Mouse (Mus musculus): ENCODE data around the gene Olfr485. TPM values are rescaled to one million over a fixed set of nuclear protein-coding genes. Genes with fewer than 3 reads are reported as not detected.

Gene Olfr485
- polyA plus RNA-seq (2015; fragmentation: Illumina TruSeq; extraction: RNeasy Lipid Tissue Mini Kit (QIAGEN cat#74804); ENCODE audit: insufficient read depth, low replicate concordance) = not detected

GRCm38 (mm10) chr7:108159771-108160170 lies at the start of gene Olfr485:
Gene Olfr485 (minus strand): TSS chr7:108159871.

GRCm38 (mm10) chr7:108172642-108173041 lies 13.0 kb upstream of the Olfr485 start, which contains the start of gene Olfr486:
Gene Olfr486 (minus strand): TSS chr7:108172742.

GRCm38 (mm10) chr7:108127349-108127748 lies 32.3 kb downstream of the Olfr485 start, which contains the start of gene Olfr484:
Gene Olfr484 (minus strand): TSS chr7:108127449.

Other genes with a start within 250 kb of the Olfr485 start
- gene Olfr473, start 229.4 kb downstream of the Olfr485 start, polyA plus RNA-seq (2015; fragmentation: Illumina TruSeq; extraction: RNeasy Lipid Tissue Mini Kit (QIAGEN cat#74804); ENCODE audit: insufficient read depth, low replicate concordance) = not detected
- gene Olfr474, start 205.2 kb downstream of the Olfr485 start, polyA plus RNA-seq (2015; fragmentation: Illumina TruSeq; extraction: RNeasy Lipid Tissue Mini Kit (QIAGEN cat#74804); ENCODE audit: insufficient read depth, low replicate concordance) = not detected
- not detected for gene Olfr476, start 195.1 kb downstream of the Olfr485 start, polyA plus RNA-seq (2015; fragmentation: Illumina TruSeq; extraction: RNeasy Lipid Tissue Mini Kit (QIAGEN cat#74804); ENCODE audit: insufficient read depth, low replicate concordance)
- gene Olfr477, start 173.2 kb downstream of the Olfr485 start, polyA plus RNA-seq (2015; fragmentation: Illumina TruSeq; extraction: RNeasy Lipid Tissue Mini Kit (QIAGEN cat#74804); ENCODE audit: insufficient read depth, low replicate concordance) = not detected
- gene Olfr478, start 125.9 kb downstream of the Olfr485 start, polyA plus RNA-seq (2015; fragmentation: Illumina TruSeq; extraction: RNeasy Lipid Tissue Mini Kit (QIAGEN cat#74804); ENCODE audit: insufficient read depth, low replicate concordance) = not detected
- not detected for gene Olfr479, start 109.2 kb downstream of the Olfr485 start, polyA plus RNA-seq (2015; fragmentation: Illumina TruSeq; extraction: RNeasy Lipid Tissue Mini Kit (QIAGEN cat#74804); ENCODE audit: insufficient read depth, low replicate concordance)
- not detected for gene Olfr480, start 92.5 kb downstream of the Olfr485 start, polyA plus RNA-seq (2015; fragmentation: Illumina TruSeq; extraction: RNeasy Lipid Tissue Mini Kit (QIAGEN cat#74804); ENCODE audit: insufficient read depth, low replicate concordance)
- gene Olfr481, start 80.0 kb downstream of the Olfr485 start, polyA plus RNA-seq (2015; fragmentation: Illumina TruSeq; extraction: RNeasy Lipid Tissue Mini Kit (QIAGEN cat#74804); ENCODE audit: insufficient read depth, low replicate concordance) = not detected
- gene Olfr482, start 62.3 kb downstream of the Olfr485 start, polyA plus RNA-seq (2015; fragmentation: Illumina TruSeq; extraction: RNeasy Lipid Tissue Mini Kit (QIAGEN cat#74804); ENCODE audit: insufficient read depth, low replicate concordance) = not detected
- not detected for gene Olfr483, start 59.0 kb downstream of the Olfr485 start, polyA plus RNA-seq (2015; fragmentation: Illumina TruSeq; extraction: RNeasy Lipid Tissue Mini Kit (QIAGEN cat#74804); ENCODE audit: insufficient read depth, low replicate concordance)
- not detected for gene Olfr484, start 32.4 kb downstream of the Olfr485 start, polyA plus RNA-seq (2015; fragmentation: Illumina TruSeq; extraction: RNeasy Lipid Tissue Mini Kit (QIAGEN cat#74804); ENCODE audit: insufficient read depth, low replicate concordance)
- gene Olfr486, start 12.9 kb upstream of the Olfr485 start, polyA plus RNA-seq (2015; fragmentation: Illumina TruSeq; extraction: RNeasy Lipid Tissue Mini Kit (QIAGEN cat#74804); ENCODE audit: insufficient read depth, low replicate concordance) = not detected
- not detected for gene Olfr487, start 54.8 kb upstream of the Olfr485 start, polyA plus RNA-seq (2015; fragmentation: Illumina TruSeq; extraction: RNeasy Lipid Tissue Mini Kit (QIAGEN cat#74804); ENCODE audit: insufficient read depth, low replicate concordance)
- gene Olfr488, start 98.5 kb upstream of the Olfr485 start, polyA plus RNA-seq (2015; fragmentation: Illumina TruSeq; extraction: RNeasy Lipid Tissue Mini Kit (QIAGEN cat#74804); ENCODE audit: insufficient read depth, low replicate concordance) = not detected
- not detected for gene Olfr490, start 129.1 kb upstream of the Olfr485 start, polyA plus RNA-seq (2015; fragmentation: Illumina TruSeq; extraction: RNeasy Lipid Tissue Mini Kit (QIAGEN cat#74804); ENCODE audit: insufficient read depth, low replicate concordance)
- not detected for gene Olfr491, start 153.6 kb upstream of the Olfr485 start, polyA plus RNA-seq (2015; fragmentation: Illumina TruSeq; extraction: RNeasy Lipid Tissue Mini Kit (QIAGEN cat#74804); ENCODE audit: insufficient read depth, low replicate concordance)
- not detected for gene Olfr492, start 163.8 kb upstream of the Olfr485 start, polyA plus RNA-seq (2015; fragmentation: Illumina TruSeq; extraction: RNeasy Lipid Tissue Mini Kit (QIAGEN cat#74804); ENCODE audit: insufficient read depth, low replicate concordance)
- not detected for gene Olfr493, start 187.1 kb upstream of the Olfr485 start, polyA plus RNA-seq (2015; fragmentation: Illumina TruSeq; extraction: RNeasy Lipid Tissue Mini Kit (QIAGEN cat#74804); ENCODE audit: insufficient read depth, low replicate concordance)
- gene Olfr494, start 205.5 kb upstream of the Olfr485 start, polyA plus RNA-seq (2015; fragmentation: Illumina TruSeq; extraction: RNeasy Lipid Tissue Mini Kit (QIAGEN cat#74804); ENCODE audit: insufficient read depth, low replicate concordance) = not detected
- not detected for gene Olfr495, start 233.3 kb upstream of the Olfr485 start, polyA plus RNA-seq (2015; fragmentation: Illumina TruSeq; extraction: RNeasy Lipid Tissue Mini Kit (QIAGEN cat#74804); ENCODE audit: insufficient read depth, low replicate concordance)

Data from spleen, adult 10 weeks (tissue).